Mouse (Mus musculus) small intestine, adult 2 months (tissue): ENCODE measurements at regions not wholly inside any gene's neighbourhood (a gene's known extent, or its start where the extent isn't known, plus 50 kb on each side); places are given as distances from the start of the nearest gene placed in this dataset.

Source experiments
- CTCF ChIP-seq: fragments of 200-500 bp; IDR thresholded peaks from 2 replicates; pipeline ENCODE4 v1.5.1; 2012; ENCODE audit warnings: low read depth, mild to moderate bottlenecking, control low read depth, inconsistent platforms, low read length, moderate library complexity, mixed read lengths; ENCODE audit not compliant: insufficient replicate concordance, insufficient read length; ENCODE audit errors: extremely low read depth
- POLR2A ChIP-seq: fragments of 200-500 bp; IDR thresholded peaks from 2 replicates; pipeline ENCODE4 v1.6.1; 2012; ENCODE audit warnings: low read depth, mild to moderate bottlenecking, control low read depth, inconsistent platforms, low read length, moderate library complexity

DNA sequence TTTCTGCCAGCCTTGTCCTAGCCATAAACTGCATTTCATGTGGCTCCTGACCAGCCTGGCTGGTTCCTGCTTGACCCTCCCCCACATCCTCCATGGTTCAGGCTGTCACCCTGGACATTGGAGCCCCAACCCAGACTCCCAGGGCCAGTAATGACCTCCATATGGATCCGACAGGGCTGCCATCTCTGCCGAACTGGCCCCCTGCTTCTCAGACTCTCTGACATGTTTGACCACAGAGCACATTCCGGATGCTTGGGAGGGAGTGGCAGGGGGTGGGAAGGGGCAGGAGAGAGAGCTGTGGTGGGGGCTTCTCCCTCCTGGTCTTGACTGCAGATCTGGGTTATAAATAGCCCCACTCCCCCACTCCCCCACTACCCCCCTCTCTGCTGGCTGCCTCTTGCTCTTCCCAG lies 59.0 kb upstream of the Actrt2 start:
- TF ChIP-seq CTCF (no peak), POLR2A (no peak)
